Mouse (Mus musculus) CD4-positive helper T cell, adult 2 months (primary cell): ENCODE measurements around the gene Crls1.
A peak's percentile ranks its signal among the peaks of the same experiment; 100 is the strongest.

ENCODE experiments used
- DNase-seq: peaks from one replicate; pipeline ENCODE4 v3.0.0-alpha.2; 2012; ENCODE audit warnings: low read depth, missing footprints, low spot score

The Crls1 gene

GRCm38 (mm10) chr2:132846407-132847358 is at the start of gene Crls1:
Gene Crls1 (plus strand): TSS chr2:132846666.
- peak; percentile 96 for DNase-seq

GRCm38 (mm10) chr2:132802976-132803375 is 43.5 kb upstream of the Crls1 start:
- DNase-seq, result no peak

DNA sequence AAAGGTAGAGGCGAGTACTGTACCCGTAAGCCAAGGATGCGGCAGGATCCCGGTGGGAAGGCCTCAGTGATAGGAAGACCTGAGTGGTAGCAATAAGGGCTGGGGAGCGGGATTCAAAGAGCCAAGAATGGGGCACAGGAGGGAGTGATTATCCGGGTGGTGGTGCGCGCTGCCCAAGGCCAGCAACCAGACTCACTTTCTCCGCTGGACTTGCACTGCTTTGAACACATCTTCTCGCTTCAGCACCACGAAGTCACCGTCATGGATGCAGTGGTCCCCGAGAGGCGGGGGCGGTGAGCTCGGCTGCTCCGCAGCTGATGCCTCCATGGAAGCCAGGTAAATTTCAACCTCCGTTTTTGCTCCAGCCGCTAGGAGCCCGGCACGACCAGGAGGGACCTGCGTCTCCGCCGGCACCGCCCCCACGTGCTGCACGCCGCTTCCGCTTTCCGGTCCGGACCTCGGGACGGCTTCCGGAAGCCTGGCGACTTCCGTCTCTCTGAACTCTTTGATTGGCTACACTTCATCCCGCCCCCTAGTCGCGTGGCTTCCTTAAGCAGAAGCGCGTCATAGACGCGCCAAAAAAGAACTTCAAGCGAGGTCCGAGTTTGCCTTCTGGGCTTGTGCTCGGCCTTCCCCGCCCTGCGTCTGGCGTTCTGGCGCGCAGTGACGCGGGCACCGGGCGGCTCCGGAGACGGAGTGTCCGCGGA is 30.7 kb upstream of the Crls1 start, which contains the start of the genes Trmt6 and Mcm8:
Gene Trmt6, minus strand, starts transcription at position 448 of the 707 bp plus-strand sequence.
Gene Mcm8, plus strand, starts transcription at position 534 of the 707 bp plus-strand sequence.
- peak; percentile 98 for DNase-seq

GRCm38 (mm10) chr2:132841071-132841470 is 5.4 kb upstream of the Crls1 start:
- no peak for DNase-seq

DNA sequence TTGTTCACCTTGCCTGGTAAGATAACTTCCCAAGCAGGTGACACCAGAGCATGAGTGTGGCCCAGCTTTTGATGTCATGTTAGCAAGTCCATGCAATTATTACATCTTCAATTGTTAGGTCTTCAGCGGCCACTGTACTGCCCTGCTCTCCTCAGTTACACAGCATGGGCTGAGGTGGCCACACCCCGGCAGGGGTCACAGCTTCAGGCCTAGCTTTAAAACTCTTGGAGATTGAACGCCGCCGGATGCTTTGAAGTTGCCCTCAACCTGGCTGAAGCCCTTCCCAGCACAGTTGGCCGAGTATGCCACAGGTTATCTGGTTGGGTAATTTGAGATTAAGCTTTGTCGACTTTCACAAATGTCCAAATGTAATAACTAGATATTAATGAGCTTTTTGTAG is 1.1 kb downstream of the Crls1 start:
- peak; percentile 9 for DNase-seq

GRCm38 (mm10) chr2:132848361-132848760 is 1.9 kb downstream of the Crls1 start:
- no peak for DNase-seq

DNA sequence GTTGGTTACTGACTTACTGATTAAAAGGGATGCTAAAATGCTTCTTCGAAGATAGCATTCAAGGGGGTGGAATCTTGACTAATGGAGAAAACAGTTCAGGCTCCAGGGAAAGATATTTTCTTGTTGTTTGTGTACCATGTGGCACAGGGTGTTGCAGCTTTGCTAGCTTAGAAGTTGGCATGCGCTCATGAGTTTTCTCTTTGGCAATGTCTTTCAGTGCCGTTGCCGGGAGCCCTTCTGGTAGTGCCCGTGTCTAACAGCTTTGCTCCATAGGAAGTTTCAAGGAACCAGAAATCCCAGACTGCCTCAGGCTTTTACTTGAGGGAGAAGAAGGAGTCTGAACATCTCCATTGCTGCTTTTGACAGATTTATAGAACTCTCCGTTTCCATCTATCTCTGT is 2.7 kb downstream of the Crls1 start:
- no peak for DNase-seq

DNA sequence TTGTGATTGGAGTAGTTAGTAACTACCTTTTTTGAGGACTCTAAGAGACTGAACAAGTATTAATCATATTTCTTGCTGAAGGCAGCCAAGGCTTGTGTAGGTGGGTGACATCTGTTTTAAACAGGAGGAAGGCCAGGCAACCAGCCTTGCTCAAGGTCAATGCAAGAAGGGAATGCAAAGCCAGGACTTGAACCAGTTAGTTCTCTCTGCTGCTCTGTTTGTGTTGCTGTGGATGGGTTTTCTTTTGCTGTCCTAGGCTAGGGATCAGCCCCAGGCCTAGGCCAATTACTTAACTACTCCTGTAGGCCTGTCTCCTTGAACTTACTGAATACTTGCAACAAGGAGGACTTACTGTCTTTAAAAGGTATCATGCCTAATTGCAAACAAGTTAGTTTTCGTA is 6.6 kb downstream of the Crls1 start:
- no peak for DNase-seq

DNA sequence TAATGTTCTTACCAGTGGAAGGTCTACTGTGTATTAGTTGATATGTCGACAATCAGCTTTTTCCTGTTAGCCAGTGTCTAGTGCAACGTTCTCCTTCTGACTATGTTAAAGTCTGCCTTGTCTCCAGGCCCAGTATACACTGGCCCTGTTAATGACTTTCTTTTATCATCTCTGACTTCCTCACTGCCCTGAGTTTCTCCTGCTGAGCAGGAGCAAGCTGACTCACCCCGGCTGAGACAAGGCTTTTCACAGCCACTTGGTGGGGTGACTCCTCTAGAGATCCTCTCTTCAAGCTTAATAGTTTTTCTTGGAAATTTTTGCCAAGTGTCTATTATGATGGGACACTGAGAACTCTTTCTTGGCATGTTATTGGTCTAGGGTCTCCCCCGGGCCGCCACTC is 9.9 kb downstream of the Crls1 start:
- DNase-seq, result no peak

GRCm38 (mm10) chr2:132860435-132860834 is 14.0 kb downstream of the Crls1 start:
- DNase-seq, result no peak

DNA sequence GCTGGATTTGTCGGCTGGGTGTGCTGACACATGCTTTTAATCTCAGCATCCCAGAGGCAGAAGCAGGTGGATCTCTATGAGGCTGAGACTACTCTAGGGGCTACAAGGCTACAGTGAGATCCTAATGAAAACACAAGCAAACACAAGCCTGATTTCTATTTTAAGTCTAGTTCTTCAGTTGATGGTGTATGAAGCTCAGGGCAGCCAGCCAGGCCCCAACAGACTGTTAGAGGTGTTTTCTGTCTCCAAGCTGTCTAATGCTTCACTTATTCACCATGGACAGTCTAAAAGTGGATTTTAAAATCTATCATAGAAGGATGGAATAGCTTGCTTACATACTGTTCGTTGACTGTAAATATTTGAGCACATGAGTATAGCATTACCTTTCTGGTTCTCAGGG is 15.0 kb downstream of the Crls1 start:
- DNase-seq, result no peak

- no peak for DNase-seq
Measured at GRCm38 (mm10) chr2:132863325-132863724, 16.9 kb downstream of the Crls1 start.

- DNase-seq, result no peak
Measured at GRCm38 (mm10) chr2:132867521-132867920, 21.1 kb downstream of the Crls1 start.

DNA sequence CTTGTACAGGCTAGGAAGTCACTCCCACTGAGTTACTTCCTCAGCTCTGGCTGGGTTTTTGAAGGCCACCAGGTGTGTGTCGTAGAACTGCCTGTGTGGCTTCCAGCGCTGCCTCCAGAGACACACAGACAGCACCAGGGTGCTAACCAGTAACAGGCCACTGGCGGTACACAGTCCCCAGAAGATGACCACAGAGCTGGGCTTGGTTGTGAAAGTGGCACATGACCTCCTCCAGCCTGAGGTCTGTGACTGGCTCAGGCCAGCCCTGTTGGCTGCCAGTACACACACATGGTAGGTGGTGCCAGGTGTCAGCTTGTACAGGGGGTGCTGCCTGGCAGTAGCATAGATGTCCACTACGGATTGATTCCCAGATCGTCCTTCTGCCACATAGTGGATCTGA is 23.2 kb downstream of the Crls1 start:
- no peak for DNase-seq

DNA sequence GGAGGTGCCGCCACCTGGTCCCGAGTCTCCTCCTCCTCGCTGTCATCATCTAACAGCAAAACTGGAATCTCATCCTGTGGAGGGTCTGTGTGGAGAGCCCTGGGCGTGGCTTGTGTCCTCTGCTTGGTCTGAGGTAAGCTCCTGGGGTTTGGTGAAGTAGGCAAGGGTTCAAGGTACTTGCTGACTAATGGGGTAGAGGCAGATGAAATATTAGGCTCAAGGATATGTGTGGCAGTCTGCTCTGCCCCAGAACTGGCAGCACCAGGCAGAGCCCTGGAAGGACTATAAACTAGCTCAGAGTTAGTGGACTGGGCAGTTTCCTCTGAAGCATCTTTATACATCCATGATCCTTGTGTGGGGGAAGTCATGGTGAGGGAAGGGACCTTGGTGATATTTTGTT is 23.8 kb downstream of the Crls1 start:
- no peak for DNase-seq

- no peak for DNase-seq
Measured at GRCm38 (mm10) chr2:132871663-132872062, 25.2 kb downstream of the Crls1 start.

- DNase-seq, result peak; percentile 36
Measured at GRCm38 (mm10) chr2:132873657-132874326, 27.3 kb downstream of the Crls1 start.

DNA sequence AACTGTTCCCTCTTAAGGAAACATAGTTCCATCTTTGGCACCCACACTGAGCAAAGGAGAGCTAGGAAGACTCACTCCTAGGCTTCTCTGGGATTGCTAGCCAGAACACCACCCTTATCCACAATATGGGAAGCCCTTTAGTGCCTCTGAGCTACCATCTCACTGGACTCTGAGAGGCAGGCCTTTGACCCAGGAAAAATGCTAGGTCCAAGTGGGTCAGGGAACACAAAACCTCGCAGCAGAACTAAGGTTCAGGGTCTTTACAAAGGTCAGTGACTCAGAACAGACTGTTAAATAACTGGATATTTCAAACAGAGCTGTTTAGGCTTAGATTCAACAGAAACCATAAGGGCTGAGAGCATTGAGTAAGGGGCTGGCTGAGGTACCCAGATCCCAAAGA is 30.5 kb downstream of the Crls1 start:
- DNase-seq, result no peak

DNA sequence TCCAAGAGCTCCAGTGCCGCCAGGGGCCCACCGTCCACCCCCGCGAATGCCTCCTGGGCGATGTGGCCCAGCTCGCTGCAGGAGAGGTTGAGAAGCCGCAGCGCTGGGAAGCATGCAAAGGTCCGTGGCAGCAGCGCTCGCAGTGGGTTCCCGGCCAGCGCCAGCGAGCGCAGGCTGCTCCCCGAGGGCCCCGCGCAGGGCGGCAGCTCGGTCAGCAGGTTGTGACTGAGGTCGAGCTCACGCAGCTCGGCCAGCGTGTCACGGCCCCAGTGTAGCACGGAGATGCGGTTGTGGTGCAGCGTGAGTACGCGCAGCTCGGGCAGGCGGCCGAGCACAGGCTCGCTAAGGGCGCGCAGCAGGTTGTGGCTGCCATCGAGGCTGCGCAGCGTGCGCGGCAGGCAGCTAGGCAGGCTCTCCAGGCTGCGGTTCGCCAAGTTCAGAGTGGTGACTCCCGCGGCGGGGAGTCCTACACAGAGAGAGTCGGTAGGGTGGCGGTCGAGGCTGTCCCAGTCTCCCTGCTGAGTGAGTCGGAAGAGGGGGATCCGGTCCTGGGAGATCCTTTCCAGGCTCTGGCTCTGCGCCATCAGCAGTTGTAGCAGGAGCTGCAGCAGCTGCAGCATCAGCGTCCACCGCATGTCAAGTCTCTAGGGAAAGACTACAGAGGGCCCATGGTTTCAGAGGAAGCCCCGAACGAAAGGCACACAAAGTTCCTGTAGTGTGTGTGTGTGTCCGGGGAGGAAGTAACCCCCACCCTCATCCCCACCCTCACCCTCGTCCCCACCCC is 33.0 kb downstream of the Crls1 start:
- DNase-seq, result peak; percentile 28

- no peak for DNase-seq
Measured at GRCm38 (mm10) chr2:132880844-132881645, 34.6 kb downstream of the Crls1 start, which contains the start of gene Lrrn4. Gene Lrrn4 (minus strand): TSS chr2:132880891.
